Mouse (Mus musculus): ENCODE measurements at regions not wholly inside any gene's neighbourhood (a gene's known extent, or its start where the extent isn't known, plus 50 kb on each side); places are given as distances from the start of the nearest gene placed in this dataset.

- Histone ChIP-seq H3K9ac (ENCODE audit: insufficient read depth, low read depth, low read length, poor library complexity, severe bottlenecking) (no peak overlapping the region), H3K4me3 (ENCODE audit: insufficient read depth in 1 of 2, low read depth in 1 of 2, low read length in 2 of 2, poor library complexity in 1 of 2, severe bottlenecking in 1 of 2) (no peak overlapping the region), H3K4me1 (ENCODE audit: control insufficient read depth in 2 of 2, insufficient read depth in 2 of 2, low read length in 2 of 2, poor library complexity in 1 of 2) (no peaks in the 10 kb centered on the region), H3K27ac (ENCODE audit: insufficient read depth, low read depth, low read length, poor library complexity, severe bottlenecking) (no peak overlapping the region), H3K9me3 (ENCODE audit: control insufficient read depth, insufficient read depth, low read depth, low read length) (no peaks in the 10 kb centered on the region), H3K36me3 (ENCODE audit: control insufficient read depth, insufficient read depth, low read length, poor library complexity, severe bottlenecking) (no peaks in the 10 kb centered on the region)
- TF ChIP-seq MAFK (IDR thresholded peaks at IDR 0.05; ENCODE audit: insufficient read depth, low read depth, low read length) (no peak), ZC3H11A (IDR thresholded peaks at IDR 0.05; ENCODE audit: borderline replicate concordance, low read depth, low read length) (no peak), CHD2 (IDR thresholded peaks at IDR 0.05; ENCODE audit: low read depth, low read length) (no peak), HCFC1 (IDR thresholded peaks at IDR 0.05; ENCODE audit: borderline replicate concordance, insufficient read depth, low read length) (no peak), ZNF384 (IDR thresholded peaks at IDR 0.05; ENCODE audit: low read depth, low read length) (no peak)
- in situ Hi-C loops (cut with MboI; ENCODE audit: low sequenced_read_pairs in 2 of 2, unreplicated experiment in 2 of 2) = no loop called here
- no peak for DNase-seq (ENCODE audit: low read depth, low spot score)
These were observed 58.2 kb upstream of the Thbs1 start for GRCm38 (mm10) chr2:118053512-118053911.

DNA sequence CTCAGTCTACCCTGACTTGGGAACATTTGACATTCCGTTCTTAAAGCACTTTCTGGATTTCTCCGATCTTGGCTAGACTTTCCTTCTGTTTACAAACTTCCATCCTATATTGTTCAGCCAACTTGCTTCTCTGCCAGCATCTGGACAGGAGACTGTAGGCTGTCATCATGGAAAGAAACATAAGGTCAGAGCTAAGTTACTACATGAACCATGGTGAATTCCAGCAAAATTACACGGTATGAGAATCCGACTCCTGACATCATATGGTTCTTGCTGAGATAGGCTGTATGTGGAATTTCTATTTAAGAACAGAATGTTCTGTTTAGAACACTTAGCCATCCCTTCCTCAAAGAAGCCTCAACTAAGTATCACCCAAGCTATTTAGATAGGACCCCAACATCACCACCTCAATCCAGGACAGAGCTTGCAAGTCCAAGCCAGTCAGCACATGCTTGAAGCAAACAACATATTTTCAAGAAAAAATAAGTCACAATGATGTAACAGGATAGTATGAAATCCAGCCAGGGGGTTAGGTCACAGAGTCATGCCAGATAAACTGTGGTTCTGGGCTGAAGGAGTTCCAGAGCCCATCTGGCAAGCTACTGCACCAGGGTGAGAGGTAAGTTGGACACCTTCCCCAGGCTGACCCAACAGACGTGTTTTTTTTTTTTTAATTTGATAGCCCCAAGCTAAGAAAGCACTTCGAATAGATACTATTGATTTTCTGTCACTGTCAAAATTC lies 52.9 kb upstream of the Thbs1 start:
- TF ChIP-seq HCFC1 (IDR thresholded peaks at IDR 0.05; ENCODE audit: borderline replicate concordance, insufficient read depth, low read length) = no peak
- TF ChIP-seq ZC3H11A (IDR thresholded peaks at IDR 0.05; ENCODE audit: borderline replicate concordance, low read depth, low read length) = no peak
- TF ChIP-seq MAFK (IDR thresholded peaks at IDR 0.05; ENCODE audit: insufficient read depth, low read depth, low read length) = no peak
- TF ChIP-seq CHD2 (IDR thresholded peaks at IDR 0.05; ENCODE audit: low read depth, low read length) = no peak
- no peak for TF ChIP-seq ZNF384 (IDR thresholded peaks at IDR 0.05; ENCODE audit: low read depth, low read length)
- H3K36me3 ChIP-seq (ENCODE audit: control insufficient read depth, insufficient read depth, low read length, poor library complexity, severe bottlenecking) = no peaks in the 10 kb centered on the region
- no peaks in the 10 kb centered on the region for H3K4me1 ChIP-seq (ENCODE audit: control insufficient read depth in 2 of 2, insufficient read depth in 2 of 2, low read length in 2 of 2, poor library complexity in 1 of 2)
- DNase-seq (ENCODE audit: low read depth, low spot score) = no peak
- H3K27ac ChIP-seq (ENCODE audit: insufficient read depth, low read depth, low read length, poor library complexity, severe bottlenecking) = no peak overlapping the region
- in situ Hi-C loops (cut with MboI; ENCODE audit: low sequenced_read_pairs in 2 of 2, unreplicated experiment in 2 of 2) = no loop called here
- H3K4me3 ChIP-seq (ENCODE audit: insufficient read depth in 1 of 2, low read depth in 1 of 2, low read length in 2 of 2, poor library complexity in 1 of 2, severe bottlenecking in 1 of 2) = no peak overlapping the region
- H3K9ac ChIP-seq (ENCODE audit: insufficient read depth, low read depth, low read length, poor library complexity, severe bottlenecking) = no peak overlapping the region
- no peaks in the 10 kb centered on the region for H3K9me3 ChIP-seq (ENCODE audit: control insufficient read depth, insufficient read depth, low read depth, low read length)

DNA sequence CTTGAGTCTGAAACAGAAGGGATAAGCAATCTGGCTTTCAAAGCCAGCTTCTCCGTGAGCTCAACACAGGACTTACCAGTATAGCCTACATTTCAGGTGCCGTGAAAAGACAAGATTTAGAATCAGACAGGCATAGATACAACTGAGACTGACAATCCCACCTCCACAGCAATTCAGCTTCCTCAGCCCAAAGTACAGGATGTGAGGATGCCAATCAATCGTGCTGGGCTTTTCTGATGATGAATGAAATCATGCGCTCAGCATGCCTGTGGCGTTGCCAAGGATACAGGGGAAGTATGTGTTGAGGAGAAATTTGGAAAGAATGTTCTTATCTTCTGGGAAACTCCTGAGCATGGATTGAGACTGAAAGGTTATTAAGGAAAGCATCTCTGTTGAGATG lies 50.4 kb upstream of the Thbs1 start:
- in situ Hi-C loops (cut with MboI; ENCODE audit: low sequenced_read_pairs in 2 of 2, unreplicated experiment in 2 of 2) = no loop called here
- Histone ChIP-seq H3K9me3 (ENCODE audit: control insufficient read depth, insufficient read depth, low read depth, low read length) (no peaks in the 10 kb centered on the region), H3K4me1 (ENCODE audit: control insufficient read depth in 2 of 2, insufficient read depth in 2 of 2, low read length in 2 of 2, poor library complexity in 1 of 2) (peaks cover 0 to 7% of the 10 kb centered on the region in 2 experiments; a peak in 2 of 4 replicates), H3K4me3 (ENCODE audit: insufficient read depth in 1 of 2, low read depth in 1 of 2, low read length in 2 of 2, poor library complexity in 1 of 2, severe bottlenecking in 1 of 2) (no peak overlapping the region), H3K9ac (ENCODE audit: insufficient read depth, low read depth, low read length, poor library complexity, severe bottlenecking) (no peak overlapping the region), H3K27ac (ENCODE audit: insufficient read depth, low read depth, low read length, poor library complexity, severe bottlenecking) (no peak overlapping the region), H3K36me3 (ENCODE audit: control insufficient read depth, insufficient read depth, low read length, poor library complexity, severe bottlenecking) (no peaks in the 10 kb centered on the region)
- DNase-seq (ENCODE audit: low read depth, low spot score) = no peak
- TF ChIP-seq HCFC1 (IDR thresholded peaks at IDR 0.05; ENCODE audit: borderline replicate concordance, insufficient read depth, low read length) (no peak), ZC3H11A (IDR thresholded peaks at IDR 0.05; ENCODE audit: borderline replicate concordance, low read depth, low read length) (no peak), MAFK (IDR thresholded peaks at IDR 0.05; ENCODE audit: insufficient read depth, low read depth, low read length) (no peak)
